In the genomic region with DNA sequence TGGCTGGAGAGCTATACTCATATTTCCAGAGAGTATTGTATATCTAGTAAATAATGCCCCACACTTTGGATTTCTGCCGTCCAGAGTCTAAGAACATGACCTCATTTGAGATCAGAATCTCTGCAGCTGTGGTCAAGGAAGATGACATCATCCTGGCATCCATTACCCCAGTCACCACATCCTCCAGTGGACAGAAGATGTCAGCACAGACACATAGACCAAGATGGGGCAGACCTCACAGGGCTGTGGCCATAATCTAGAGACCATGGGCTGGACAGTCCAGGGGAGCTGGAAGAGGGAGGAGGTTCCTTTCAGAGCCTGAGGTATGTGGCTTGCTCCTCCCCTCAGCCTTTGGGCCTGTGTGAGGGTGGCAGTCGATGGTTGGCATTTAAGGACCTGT, we compare ENCODE assay signal across 22 mouse cellular contexts.
DNase-seq lines count a peak whose midpoint lies in the region; ATAC-seq and TF ChIP-seq lines count a peak whose summit lies in the region.
"Had no signal": no experiment of that assay in that cellular context is flagged by ENCODE, and none has a peak within 500 bp of the region (broad histone marks: within the 10 kb centered on the region; RNA-seq: fewer than 3 reads in every experiment).

No protein-coding gene starts in this region.

- no peak for ATAC-seq in midbrain, embryonic 14.5 days (ENCODE audit: low FRiP score, low TSS enrichment)
- ATAC-seq: forebrain, embryonic 15.5 days; liver, postnatal 0 days had no signal

- H3K4me1 ChIP-seq in midbrain, embryonic 14.5 days (ENCODE audit: control insufficient read depth, insufficient read depth, low read length): peaks cover 25% of the 10 kb centered on the region

- no peak overlapping the region for H3K4me2 ChIP-seq in midbrain, embryonic 14.5 days (ENCODE audit: low read length)
- H3K4me2 ChIP-seq: forebrain, embryonic 15.5 days; hindbrain, embryonic 14.5 days; neural tube, embryonic 13.5 days had no signal

- TF ChIP-seq CTCF in layer of hippocampus, adult 2 months (conservative IDR thresholded peaks at IDR 0.05): no peak; the same call in 1 of the 2 replicates

- no peaks in the 10 kb centered on the region for H3K27me3 ChIP-seq in midbrain, embryonic 14.5 days (ENCODE audit: control insufficient read depth, insufficient read depth, low read length)
- H3K27me3 ChIP-seq: forebrain, embryonic 15.5 days; neural tube, embryonic 13.5 days had no signal

- no peaks in the 10 kb centered on the region for H3K36me3 ChIP-seq in midbrain, embryonic 14.5 days (ENCODE audit: control insufficient read depth, insufficient read depth, low read length)
- H3K36me3 ChIP-seq: forebrain, embryonic 15.5 days; limb, embryonic 10.5 days; midbrain, embryonic 10.5 days; neural tube, embryonic 13.5 days had no signal

- 84% methylated on average over 2 of the region's 2 CpGs for WGBS in midbrain, embryonic 14.5 days

- DNase-seq in gastrocnemius, adult 18-20 months (ENCODE audit: low spot score): peak; percentile 29
- no peak for DNase-seq in gastrocnemius, postnatal 14 days
- DNase-seq in layer of hippocampus, adult 2 months (ENCODE audit: low spot score in 2 of 2): no peak
- no peak for DNase-seq in layer of hippocampus, adult 11-12 months (ENCODE audit: low spot score)
- DNase-seq in NIH3T3 (ENCODE audit: low read depth): peak; percentile 57
- peak; percentile 52 for DNase-seq in skeletal muscle tissue, adult 2 months (ENCODE audit: low read depth, low spot score)
- DNase-seq in midbrain, embryonic 14.5 days: no peak
- DNase-seq in spleen, adult 18-20 months: no peak
- DNase-seq: adrenal gland, postnatal 10 days; cerebellum, adult 11-12 months; cerebellum, postnatal 14 days; embryo, embryonic 11 days; gastrocnemius, postnatal 36 days; kidney, postnatal 10 days; liver, postnatal 0 days; lung, postnatal 4 days; right cerebral cortex, postnatal 25 days had no signal

- H3K27ac ChIP-seq in layer of hippocampus, adult 2 months: peak overlapping the region; percentile 21; the same call in 1 of the 2 replicates
- H3K27ac ChIP-seq in midbrain, embryonic 14.5 days (replicated peaks; ENCODE audit: low read depth, low read length): no peak overlapping the region
- H3K27ac ChIP-seq: forebrain, embryonic 15.5 days; hindbrain, embryonic 14.5 days; limb, embryonic 10.5 days; midbrain, embryonic 10.5 days; neural tube, embryonic 13.5 days had no signal

- H3K4me3 ChIP-seq in layer of hippocampus, adult 2 months: no peak overlapping the region
- no peak overlapping the region for H3K4me3 ChIP-seq in midbrain, embryonic 14.5 days (replicated peaks; ENCODE audit: low read depth, low read length)
- H3K4me3 ChIP-seq: forebrain, embryonic 15.5 days; limb, embryonic 10.5 days; midbrain, embryonic 10.5 days; neural tube, embryonic 13.5 days had no signal

- intact Hi-C loops in gastrocnemius, postnatal 14 days (cut with DNase I; ENCODE audit: low total_unique reads): no loop called here

- no peak overlapping the region for H3K9ac ChIP-seq in midbrain, embryonic 14.5 days (replicated peaks; ENCODE audit: low read length)
- H3K9ac ChIP-seq: forebrain, embryonic 15.5 days; hindbrain, embryonic 14.5 days; liver, postnatal 0 days; neural tube, embryonic 13.5 days had no signal

- H3K9me3 ChIP-seq in midbrain, embryonic 14.5 days (ENCODE audit: control insufficient read depth, low read length): no peaks in the 10 kb centered on the region
- H3K9me3 ChIP-seq: forebrain, embryonic 15.5 days; limb, embryonic 10.5 days; midbrain, embryonic 10.5 days; neural tube, embryonic 13.5 days had no signal

Comparison
In these comparisons a context has a peak if more than half of its experiments do, and no peak if none do; other contexts are left out.
1. DNase-seq: peak in gastrocnemius, adult 18-20 months (single experiment), NIH3T3 (single experiment) and skeletal muscle tissue, adult 2 months (single experiment); none in gastrocnemius, postnatal 14 days (single experiment), layer of hippocampus, adult 2 months (0 of 2), layer of hippocampus, adult 11-12 months (single experiment), midbrain, embryonic 14.5 days (single experiment) and spleen, adult 18-20 months (0 of 2).